Mouse (Mus musculus) stomach, postnatal 0 days (tissue): ENCODE measurements around the gene Borcs6. TPM values are rescaled to one million over a fixed set of nuclear protein-coding genes. Genes with fewer than 3 reads are reported as not detected.

Experiments used
- ATAC-seq: fragments of 200-750 bp; cut with Nextera tagmentation; 2 replicates; pipeline ENCODE4 v1.8.0; 2017; ENCODE audit not compliant: low FRiP score, low TSS enrichment
- DNase-seq: peaks from one replicate; pipeline ENCODE4 v3.0.0-alpha.2; 2016; ENCODE audit warnings: low spot score
- H3K27ac ChIP-seq: fragments of 300-500 bp; sonication (generic); replicated peaks from 2 replicates; pipeline ENCODE4 v1.5.1; 2014; ENCODE audit warnings: mild to moderate bottlenecking, control low read depth
- H3K27me3 ChIP-seq: fragments of 300-500 bp; sonication (generic); 2 replicates; pipeline ENCODE4 v1.6.1; 2014; ENCODE audit warnings: low read length; ENCODE audit not compliant: control insufficient read depth, insufficient read depth
- H3K36me3 ChIP-seq: fragments of 300-500 bp; sonication (generic); 2 replicates; pipeline ENCODE4 v1.6.1; 2014; ENCODE audit warnings: low read length, mixed read lengths; ENCODE audit not compliant: control insufficient read depth, insufficient read depth
- H3K4me1 ChIP-seq: fragments of 300-500 bp; sonication (generic); replicated peaks from 2 replicates; pipeline ENCODE4 v1.6.1; 2014; ENCODE audit warnings: antibody characterized with exemption; ENCODE audit not compliant: control insufficient read depth, insufficient read depth
- H3K4me2 ChIP-seq: fragments of 300-500 bp; sonication (generic); replicated peaks from 2 replicates; pipeline ENCODE4 v1.6.1; 2014; ENCODE audit warnings: low read depth, mild to moderate bottlenecking, control low read depth, moderate library complexity
- H3K4me3 ChIP-seq: fragments of 300-500 bp; sonication (generic); 2 replicates; pipeline ENCODE4 v1.5.1; 2014; ENCODE audit warnings: low read depth, low read length, control low read depth
- H3K9ac ChIP-seq: fragments of 300-500 bp; sonication (generic); 2 replicates; pipeline ENCODE4 v1.6.1; 2014; ENCODE audit warnings: mild to moderate bottlenecking, low read length, control low read depth, mixed read lengths
- H3K9me3 ChIP-seq: fragments of 300-500 bp; sonication (generic); 2 replicates; pipeline ENCODE4 v1.6.1; 2016; ENCODE audit warnings: low read length; ENCODE audit not compliant: control insufficient read depth
- CTCF ChIP-seq: IDR thresholded peaks from 2 replicates; pipeline ENCODE4 v1.5.1; 2016; ENCODE audit warnings: antibody characterized with exemption, low read depth, mild to moderate bottlenecking, moderate library complexity
- EP300 ChIP-seq: optimal IDR thresholded peaks from 2 replicates; pipeline ENCODE3; 2016; ENCODE audit warnings: antibody characterized with exemption
- WGBS: fragments of 180-500 bp; shearing (Covaris S2); extraction: QIAGEN DNeasy Blood & Tissue Kit; methylation state at CpG from one replicate; pipeline ENCODE4 v1.1.7; 2014; 5-methylcytosine and 5-hydroxymethylcytosine counted together
- polyA plus RNA-seq: library from polyadenylated mRNA; unstranded; fragments of >200 nt; fragmentation: Nextera tagmentation; extraction: Ambion mirVana; gene quantifications from 2 replicates; pipeline ENCODE4 v1.2.1, GENCODE M21; 2015

The Borcs6 gene
- polyA plus RNA-seq, 1 experiment from 2014 or later: 14.6 TPM

DNA sequence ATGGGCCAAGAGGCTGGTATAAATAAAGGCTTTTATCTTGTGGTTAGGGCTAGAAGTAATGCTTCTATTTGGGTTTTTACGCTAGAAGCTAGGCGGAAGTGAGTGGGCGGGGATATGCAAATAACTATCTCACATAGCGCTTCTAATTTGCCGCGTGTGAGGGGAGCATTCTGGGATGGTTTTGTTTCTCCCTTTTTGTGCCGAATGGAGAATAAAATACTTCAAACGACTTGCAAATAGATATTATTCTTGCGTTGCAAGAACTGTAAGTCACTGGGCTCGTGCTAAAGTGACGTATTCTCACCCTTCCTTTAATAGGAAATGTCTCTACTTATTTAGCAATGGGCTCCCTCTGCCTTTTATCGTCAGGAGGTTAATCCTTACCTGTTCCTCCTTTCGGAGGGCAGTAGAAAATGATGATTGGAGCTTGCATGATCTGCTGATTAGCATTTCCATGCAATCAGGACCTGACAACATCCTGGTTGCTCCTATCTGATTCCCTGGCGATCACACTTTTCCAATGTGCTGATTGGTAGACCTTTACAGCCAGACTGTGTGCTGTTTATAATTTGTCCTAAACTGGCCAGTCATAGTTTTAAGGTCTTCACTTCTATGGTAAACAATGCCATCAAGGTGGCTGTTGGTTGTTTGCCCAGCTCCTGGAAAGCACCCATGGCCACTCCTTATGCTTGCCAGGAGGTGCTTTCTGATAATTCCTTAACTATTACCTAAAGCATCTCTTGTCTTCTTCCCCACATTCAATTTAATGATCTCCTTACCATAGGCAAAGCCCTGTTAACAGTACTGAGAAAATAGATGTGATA lies 13.8 kb downstream of the Borcs6 start:
- Histone ChIP-seq H3K4me1 (no peaks in the 10 kb centered on the region), H3K36me3 (no peaks in the 10 kb centered on the region), H3K27me3 (no peaks in the 10 kb centered on the region), H3K4me3 (peak overlapping the region; percentile 24), H3K9me3 (no peaks in the 10 kb centered on the region), H3K4me2 (peak overlapping the region; percentile 46), H3K9ac (peak overlapping the region; percentile 55), H3K27ac (peak overlapping the region; percentile 97)
- WGBS: under 1% methylated on average over 14 of the region's 14 CpGs
- DNase-seq: peak; percentile 72
- peak; percentile 44 for TF ChIP-seq CTCF
- peak; percentile 74 for TF ChIP-seq EP300
- peak; percentile 78 for ATAC-seq

DNA sequence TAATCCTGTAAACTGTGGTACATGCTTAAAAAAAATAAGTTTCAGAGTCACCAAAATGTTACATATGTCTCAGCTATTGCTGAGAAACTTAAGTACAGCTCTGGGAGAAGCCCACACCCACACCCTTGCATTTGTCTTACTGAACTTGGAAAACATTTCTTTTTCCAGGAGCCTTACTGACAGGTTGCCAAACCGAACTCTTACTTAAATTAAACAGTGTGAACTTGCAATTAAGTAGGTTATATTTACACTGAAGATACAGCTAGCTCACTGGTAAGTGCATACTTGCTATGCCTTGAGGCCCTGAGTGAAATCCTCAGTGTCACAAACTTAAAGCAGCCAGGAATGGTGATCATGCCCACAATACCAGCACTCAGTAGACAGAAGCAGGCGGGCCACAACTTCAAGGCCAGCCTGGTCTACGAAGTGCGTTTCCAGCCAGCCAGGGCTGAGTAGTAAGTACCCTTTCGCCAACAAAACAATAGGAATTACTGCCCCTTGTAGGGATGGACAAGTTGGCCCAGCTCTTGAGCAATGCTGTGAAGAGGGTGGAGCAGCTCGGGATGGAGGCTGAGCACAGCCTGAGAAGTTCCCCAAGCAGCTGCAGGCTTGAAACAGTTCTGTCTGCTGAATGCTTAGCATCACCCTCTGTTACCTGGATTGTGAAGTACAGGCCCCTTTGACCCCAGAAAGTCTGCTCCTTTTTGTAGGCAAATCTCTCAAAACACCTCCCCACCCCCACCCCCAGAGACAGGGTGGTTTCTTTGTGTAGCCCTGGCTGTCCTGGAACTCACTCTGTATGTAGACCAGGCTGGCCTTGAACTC lies 14.6 kb downstream of the Borcs6 start:
- no peak overlapping the region for H3K4me3 ChIP-seq
- 33% methylated on average over 6 of the region's 6 CpGs for WGBS
- no peaks in the 10 kb centered on the region for H3K36me3 ChIP-seq
- DNase-seq (no peak), ATAC-seq (no peak)
- H3K9me3 ChIP-seq: no peaks in the 10 kb centered on the region
- no peak for TF ChIP-seq CTCF
- TF ChIP-seq EP300: no peak
- no peak overlapping the region for H3K9ac ChIP-seq
- H3K27me3 ChIP-seq: no peaks in the 10 kb centered on the region
- H3K27ac ChIP-seq: peak overlapping the region; percentile 97
- no peak overlapping the region for H3K4me2 ChIP-seq
- no peaks in the 10 kb centered on the region for H3K4me1 ChIP-seq

DNA sequence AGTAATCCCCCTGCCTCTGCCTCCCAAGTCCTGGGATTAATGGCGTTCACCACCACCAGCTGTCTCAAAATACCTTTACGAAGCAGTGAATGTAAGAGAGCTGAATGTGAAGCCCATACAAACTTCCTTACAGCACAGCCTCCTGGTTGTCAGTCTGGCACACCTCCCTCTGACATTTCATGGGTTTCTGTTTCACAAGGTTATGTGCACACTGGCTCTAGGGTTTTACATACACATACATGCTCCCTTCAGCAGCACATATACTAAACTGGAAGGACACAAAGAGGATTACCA lies 15.2 kb downstream of the Borcs6 start:
- Histone ChIP-seq H3K27ac (peak overlapping the region; percentile 97), H3K36me3 (no peaks in the 10 kb centered on the region), H3K27me3 (no peaks in the 10 kb centered on the region), H3K9ac (no peak overlapping the region), H3K4me3 (no peak overlapping the region), H3K4me1 (no peaks in the 10 kb centered on the region), H3K9me3 (no peaks in the 10 kb centered on the region), H3K4me2 (no peak overlapping the region)
- no peak for TF ChIP-seq CTCF
- TF ChIP-seq EP300: no peak
- ATAC-seq (no peak), DNase-seq (no peak)
- WGBS: 43% methylated on average over 2 of the region's 2 CpGs

DNA sequence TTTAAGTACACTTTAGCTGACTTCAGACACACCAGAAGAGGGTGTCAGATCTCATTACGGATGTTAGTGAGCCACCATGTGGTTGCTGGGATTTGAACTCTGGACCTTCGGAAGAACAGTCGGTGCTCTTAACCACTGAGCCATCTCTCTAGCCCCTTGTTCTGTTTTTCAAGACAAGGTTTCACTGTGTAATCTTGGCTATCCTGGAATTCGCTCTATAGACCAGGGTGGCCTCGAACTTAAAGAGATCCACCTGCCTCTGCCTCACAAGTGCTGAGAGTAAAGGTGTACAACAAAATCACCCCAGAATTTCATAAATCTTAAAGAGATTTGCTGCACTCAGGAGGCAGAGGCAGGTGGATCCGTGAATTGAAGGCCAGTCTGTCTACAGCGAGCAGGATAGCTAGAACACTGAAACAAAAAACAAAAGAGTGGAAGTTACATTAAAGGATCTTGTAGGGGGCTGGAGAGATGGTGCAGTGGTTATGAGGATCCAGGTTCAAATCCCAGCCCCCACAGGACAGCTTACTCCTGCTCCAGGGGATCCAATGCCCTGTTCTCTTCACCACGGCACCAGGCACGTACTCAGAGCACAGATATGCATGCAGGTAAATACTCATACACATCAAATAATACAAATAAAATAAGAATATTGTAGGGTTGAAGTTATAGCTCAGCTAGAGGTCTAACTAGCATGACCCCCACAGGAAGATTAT lies 16.4 kb downstream of the Borcs6 start:
- H3K36me3 ChIP-seq: no peaks in the 10 kb centered on the region
- H3K4me3 ChIP-seq: no peak overlapping the region
- H3K27me3 ChIP-seq: no peaks in the 10 kb centered on the region
- 58% methylated on average over 8 of the region's 9 CpGs for WGBS
- no peak overlapping the region for H3K9ac ChIP-seq
- TF ChIP-seq EP300: no peak
- no peak for TF ChIP-seq CTCF
- no peaks in the 10 kb centered on the region for H3K4me1 ChIP-seq
- H3K4me2 ChIP-seq: no peak overlapping the region
- no peak for DNase-seq
- H3K27ac ChIP-seq: no peak overlapping the region
- no peak for ATAC-seq
- H3K9me3 ChIP-seq: no peaks in the 10 kb centered on the region

DNA sequence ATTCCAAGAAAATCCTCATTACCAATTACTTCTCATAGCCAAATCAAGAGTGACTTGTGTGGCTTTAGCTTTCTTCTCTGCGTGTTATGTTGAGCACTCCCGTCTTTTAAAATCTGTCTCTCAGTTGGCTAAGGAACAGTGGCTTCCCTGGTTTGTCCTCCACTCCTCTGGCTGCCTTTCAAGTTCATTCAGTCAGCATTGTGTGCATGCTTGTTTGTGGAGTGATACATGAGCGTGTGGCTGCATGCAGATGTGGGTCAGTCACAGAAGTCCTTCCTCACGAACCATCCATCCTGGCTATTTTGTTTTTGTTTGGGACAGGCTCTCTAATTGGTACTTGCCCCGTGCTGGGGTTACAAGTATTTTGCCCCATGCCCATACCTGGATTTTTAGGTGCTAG lies 17.1 kb downstream of the Borcs6 start:
- WGBS: 48% methylated on average over 5 of the region's 5 CpGs
- no peaks in the 10 kb centered on the region for H3K27me3 ChIP-seq
- no peaks in the 10 kb centered on the region for H3K9me3 ChIP-seq
- no peak overlapping the region for H3K27ac ChIP-seq
- no peak overlapping the region for H3K4me2 ChIP-seq
- H3K9ac ChIP-seq: no peak overlapping the region
- no peaks in the 10 kb centered on the region for H3K36me3 ChIP-seq
- ATAC-seq (no peak), DNase-seq (no peak)
- TF ChIP-seq CTCF (no peak), EP300 (no peak)
- H3K4me1 ChIP-seq: no peaks in the 10 kb centered on the region
- no peak overlapping the region for H3K4me3 ChIP-seq
